Mouse (Mus musculus) lung, postnatal 0 days (tissue): ENCODE measurements at regions not wholly inside any gene's neighbourhood (a gene's known extent, or its start where the extent isn't known, plus 50 kb on each side); places are given as distances from the start of the nearest gene placed in this dataset.
A peak's percentile ranks its signal among the peaks of the same experiment; 100 is the strongest.

Experiments used
- ATAC-seq: fragments of 200-750 bp; cut with Nextera tagmentation; 2 replicates; pipeline ENCODE4 v1.8.0; 2017; ENCODE audit warnings: moderate library complexity
- DNase-seq: peaks from one replicate; pipeline ENCODE4 v3.0.0-alpha.2; 2016; ENCODE audit warnings: low spot score
- H3K27ac ChIP-seq: fragments of 300-500 bp; sonication (generic); 2 replicates; pipeline ENCODE4 v1.5.1; 2014; ENCODE audit warnings: antibody characterized with exemption, mild to moderate bottlenecking, low read length, mixed read lengths
- H3K27me3 ChIP-seq: fragments of 300-500 bp; sonication (generic); replicated peaks from 2 replicates; pipeline ENCODE4 v1.6.1; 2014; ENCODE audit warnings: low read length, mixed read lengths; ENCODE audit not compliant: insufficient read depth
- H3K36me3 ChIP-seq: fragments of 300-500 bp; sonication (generic); 2 replicates; pipeline ENCODE4 v1.6.1; 2014; ENCODE audit warnings: low read length, mixed read lengths; ENCODE audit not compliant: insufficient read depth
- H3K4me1 ChIP-seq: fragments of 300-500 bp; sonication (generic); 2 replicates; pipeline ENCODE4 v1.6.1; 2014; ENCODE audit warnings: antibody characterized with exemption, low read depth, low read length, mixed read lengths; ENCODE audit not compliant: insufficient read depth
- H3K4me2 ChIP-seq: fragments of 300-500 bp; sonication (generic); replicated peaks from 2 replicates; pipeline ENCODE4 v1.6.1; 2014; ENCODE audit warnings: low read depth, mild to moderate bottlenecking, low read length, moderate library complexity, mixed read lengths
- H3K4me3 ChIP-seq: fragments of 300-500 bp; sonication (generic); 2 replicates; pipeline ENCODE4 v1.5.1; 2014; ENCODE audit warnings: low read depth, low read length
- H3K9ac ChIP-seq: fragments of 300-500 bp; sonication (generic); replicated peaks from 2 replicates; pipeline ENCODE4 v1.6.1; 2014; ENCODE audit warnings: low read depth, mild to moderate bottlenecking
- H3K9me3 ChIP-seq: fragments of 300-500 bp; sonication (generic); 2 replicates; pipeline ENCODE4 v1.6.1; 2016; ENCODE audit warnings: low read length, mixed read lengths
- CTCF ChIP-seq: IDR thresholded peaks from 2 replicates; pipeline ENCODE4 v1.5.1; 2016; ENCODE audit warnings: antibody characterized with exemption, mild to moderate bottlenecking
- EP300 ChIP-seq: IDR thresholded peaks from 2 replicates; pipeline ENCODE4 v1.6.1; 2016; ENCODE audit warnings: antibody characterized with exemption, mild to moderate bottlenecking, control low read depth
- WGBS: fragments of 180-500 bp; shearing (Covaris S2); extraction: QIAGEN DNeasy Blood & Tissue Kit; methylation state at CpG from one replicate; pipeline ENCODE4 v1.1.7; 2014; 5-methylcytosine and 5-hydroxymethylcytosine counted together

DNA sequence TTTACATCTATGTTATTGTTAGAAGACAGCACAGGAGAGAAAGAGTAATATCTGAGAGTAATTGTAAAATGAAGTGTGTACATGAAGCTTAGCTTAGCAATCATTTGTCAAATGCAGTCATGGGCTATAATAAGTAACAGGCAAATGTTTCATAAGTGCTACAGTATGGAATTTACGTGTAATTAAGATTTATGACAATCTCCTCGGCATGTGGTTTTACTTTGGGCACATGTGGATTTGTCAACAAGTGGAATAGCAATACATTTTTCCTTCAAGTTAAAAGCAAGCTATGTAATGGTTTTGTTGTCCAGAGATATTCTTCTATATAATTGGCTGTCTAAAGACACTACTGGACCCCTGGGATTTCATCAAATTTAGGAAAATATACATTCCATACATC, 577.9 kb upstream of the N6amt1 start:
- Histone ChIP-seq H3K9ac (no peak overlapping the region), H3K9me3 (no peaks in the 10 kb centered on the region), H3K4me1 (no peaks in the 10 kb centered on the region), H3K27me3 (no peaks in the 10 kb centered on the region), H3K27ac (no peak overlapping the region), H3K4me2 (no peak overlapping the region), H3K36me3 (no peaks in the 10 kb centered on the region), H3K4me3 (no peak overlapping the region)
- DNase-seq (peak; percentile 19), ATAC-seq (no peak)
- no peak for TF ChIP-seq EP300
- TF ChIP-seq CTCF, result no peak
- WGBS, result 29% methylated on average over 2 of the region's 2 CpGs

DNA sequence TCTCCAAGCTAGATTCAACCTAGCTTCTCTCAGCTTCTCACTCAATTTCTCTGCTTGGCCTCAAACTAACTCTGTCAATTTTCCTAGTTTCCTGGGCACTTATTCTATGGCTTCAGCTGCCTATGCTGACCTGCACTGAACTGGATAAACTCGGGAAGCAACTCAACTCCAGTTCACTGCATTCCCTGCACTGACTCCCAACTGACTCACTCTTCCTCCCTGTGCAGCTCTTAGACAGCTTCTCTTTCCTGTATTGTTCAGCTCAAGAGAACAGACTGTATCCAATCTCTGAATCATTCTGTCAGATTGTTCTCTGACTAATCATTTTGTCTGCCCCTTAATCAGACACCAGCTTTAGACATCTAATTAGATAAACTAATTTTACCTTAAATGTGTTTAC, 581.4 kb upstream of the N6amt1 start:
- ATAC-seq, result no peak
- Histone ChIP-seq H3K9me3 (no peaks in the 10 kb centered on the region), H3K36me3 (no peaks in the 10 kb centered on the region), H3K9ac (no peak overlapping the region), H3K4me1 (no peaks in the 10 kb centered on the region), H3K27me3 (no peaks in the 10 kb centered on the region), H3K4me2 (no peak overlapping the region), H3K27ac (no peak overlapping the region), H3K4me3 (no peak overlapping the region)
- TF ChIP-seq EP300 (no peak), CTCF (no peak)
- DNase-seq, result no peak
- 21% methylated on average over 1 of the region's 1 CpGs for whole genome bisulfite sequencing

DNA sequence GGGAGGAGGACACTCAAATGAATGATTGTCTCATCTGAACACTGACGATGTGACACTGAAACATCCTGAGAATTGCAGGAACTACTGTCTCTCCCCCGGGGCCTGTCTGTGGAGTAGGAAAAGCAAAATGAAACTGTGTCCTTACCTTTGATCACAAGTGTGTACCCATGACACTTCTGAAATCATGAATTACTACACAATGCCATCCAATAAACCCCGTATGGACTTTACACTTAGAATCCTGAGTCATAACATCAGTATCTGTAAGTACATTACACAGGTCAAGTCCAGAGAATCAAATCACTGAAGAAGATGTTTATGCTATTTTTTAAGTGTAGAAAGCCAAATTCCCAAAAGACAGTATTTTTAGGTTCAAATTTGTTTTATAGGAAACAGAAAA, 585.1 kb upstream of the N6amt1 start:
- Histone ChIP-seq H3K27me3 (no peaks in the 10 kb centered on the region), H3K4me1 (no peaks in the 10 kb centered on the region), H3K27ac (no peak overlapping the region), H3K4me2 (no peak overlapping the region), H3K9me3 (no peaks in the 10 kb centered on the region), H3K36me3 (no peaks in the 10 kb centered on the region), H3K4me3 (no peak overlapping the region), H3K9ac (no peak overlapping the region)
- ATAC-seq (no peak), DNase-seq (no peak)
- TF ChIP-seq EP300, result no peak
- no peak for TF ChIP-seq CTCF
- 72% methylated on average over 3 of the region's 3 CpGs for WGBS

DNA sequence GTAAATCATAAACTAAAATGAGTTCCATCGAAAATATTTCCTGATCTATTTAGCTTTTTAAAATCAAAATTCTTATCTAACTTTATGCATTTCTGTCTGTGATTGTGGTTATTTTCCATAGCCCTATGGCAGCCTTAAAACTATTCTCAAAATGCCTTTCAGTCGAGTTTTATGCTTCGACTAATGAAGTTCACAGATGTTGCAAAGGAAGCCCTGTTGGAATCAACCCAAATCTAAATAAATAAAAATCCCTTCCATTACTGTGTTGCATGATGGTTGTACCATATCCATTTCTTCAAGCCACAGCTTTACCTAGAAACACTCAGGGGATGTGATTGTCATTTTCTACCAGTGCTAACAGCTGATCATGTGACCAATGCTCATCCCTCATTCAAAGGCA, 585.6 kb upstream of the N6amt1 start:
- no peak for TF ChIP-seq EP300
- no peak for TF ChIP-seq CTCF
- no peak overlapping the region for H3K27ac ChIP-seq
- no peaks in the 10 kb centered on the region for H3K27me3 ChIP-seq
- no peaks in the 10 kb centered on the region for H3K4me1 ChIP-seq
- no peak overlapping the region for H3K4me3 ChIP-seq
- 49% methylated on average over 3 of the region's 3 CpGs for WGBS
- DNase-seq (no peak), ATAC-seq (no peak)
- H3K9me3 ChIP-seq, result no peaks in the 10 kb centered on the region
- no peaks in the 10 kb centered on the region for H3K36me3 ChIP-seq
- no peak overlapping the region for H3K9ac ChIP-seq
- H3K4me2 ChIP-seq, result no peak overlapping the region

DNA sequence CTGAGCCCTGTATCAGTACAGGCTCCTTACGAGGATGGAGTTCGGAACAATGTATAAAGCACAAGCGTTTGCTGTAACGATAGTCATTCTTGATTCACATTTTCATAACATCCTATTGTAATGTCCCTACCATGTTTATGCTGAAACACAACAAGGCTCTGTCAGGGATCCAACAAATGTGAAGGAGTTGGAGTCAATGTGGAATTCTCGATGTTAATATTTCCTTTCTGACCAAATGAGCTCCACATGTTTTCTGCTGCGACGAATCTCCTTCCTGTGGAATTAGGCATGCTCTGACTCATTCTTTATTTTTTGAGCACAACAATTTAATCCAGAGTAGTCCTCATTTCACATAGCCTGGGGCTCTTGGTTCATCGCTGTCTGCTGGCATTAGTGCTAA, 588.0 kb upstream of the N6amt1 start:
- H3K36me3 ChIP-seq, result no peaks in the 10 kb centered on the region
- H3K4me2 ChIP-seq, result no peak overlapping the region
- H3K9ac ChIP-seq, result no peak overlapping the region
- 52% methylated on average over 8 of the region's 8 CpGs for WGBS
- H3K27ac ChIP-seq, result no peak overlapping the region
- DNase-seq (peak; percentile 11), ATAC-seq (no peak)
- H3K4me3 ChIP-seq, result no peak overlapping the region
- no peaks in the 10 kb centered on the region for H3K9me3 ChIP-seq
- no peak for TF ChIP-seq CTCF
- no peak for TF ChIP-seq EP300
- H3K27me3 ChIP-seq, result no peaks in the 10 kb centered on the region
- H3K4me1 ChIP-seq, result no peaks in the 10 kb centered on the region

DNA sequence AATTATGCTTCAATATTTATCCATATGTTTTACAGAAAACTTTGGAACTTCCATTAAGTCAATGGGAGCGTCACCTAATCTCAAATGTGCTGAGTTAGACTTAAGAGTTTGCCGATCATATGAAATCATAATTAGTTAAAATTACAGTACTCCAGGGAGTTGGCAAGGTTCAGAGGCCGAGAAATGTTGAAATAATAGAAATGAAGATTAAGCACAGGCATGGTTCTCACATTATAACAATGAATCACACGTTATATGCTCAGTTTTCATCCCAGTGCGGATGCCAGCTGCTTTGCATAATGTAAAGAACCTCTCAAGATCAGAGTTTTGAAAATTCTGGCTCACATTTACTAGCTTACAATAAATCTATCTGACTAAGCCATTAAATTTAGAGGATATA, 612.7 kb upstream of the N6amt1 start:
- Histone ChIP-seq H3K4me3 (no peak overlapping the region), H3K4me2 (no peak overlapping the region), H3K4me1 (no peaks in the 10 kb centered on the region), H3K27ac (no peak overlapping the region), H3K27me3 (no peaks in the 10 kb centered on the region), H3K9me3 (no peaks in the 10 kb centered on the region), H3K9ac (no peak overlapping the region), H3K36me3 (no peaks in the 10 kb centered on the region)
- ATAC-seq (no peak), DNase-seq (no peak)
- TF ChIP-seq CTCF (no peak), EP300 (no peak)
- whole genome bisulfite sequencing, result 70% methylated on average over 5 of the region's 5 CpGs

DNA sequence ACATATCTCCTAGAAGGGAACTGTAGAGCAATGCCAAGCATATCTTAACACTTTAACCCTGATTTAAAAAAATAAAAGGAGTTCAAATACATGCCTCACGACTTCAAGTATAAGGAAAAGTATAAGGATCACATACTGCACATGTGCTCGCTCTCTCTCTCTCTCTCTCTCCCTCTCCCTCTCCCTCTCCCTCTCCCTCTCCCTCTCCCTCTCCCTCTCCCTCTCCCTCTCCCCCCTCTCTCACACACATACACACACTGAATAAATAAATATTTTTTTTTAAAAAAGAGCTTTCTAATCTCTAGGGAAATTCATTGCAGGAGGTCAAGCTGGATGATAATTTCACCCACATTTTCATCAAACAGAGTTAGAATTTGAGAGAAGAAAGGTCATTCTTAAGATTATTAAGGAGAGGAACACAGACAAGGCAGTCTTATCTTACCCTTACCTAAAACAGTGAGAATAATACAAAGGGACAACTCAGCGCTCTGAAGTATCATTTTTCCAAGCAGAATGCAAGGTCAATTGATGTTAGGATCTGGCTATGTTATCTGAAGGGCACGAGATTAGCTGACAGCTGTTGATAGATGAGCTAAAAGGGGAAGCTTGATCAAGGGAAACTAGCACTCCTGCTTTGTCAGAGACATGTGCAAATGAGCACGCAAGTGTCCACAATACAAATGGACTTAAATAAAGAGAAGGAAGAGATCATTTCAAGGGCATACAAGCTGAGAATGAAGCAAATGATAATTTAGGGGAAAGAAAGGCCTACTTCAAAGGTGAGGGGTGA, 634.8 kb upstream of the N6amt1 start:
- Histone ChIP-seq H3K9me3 (no peaks in the 10 kb centered on the region), H3K36me3 (no peaks in the 10 kb centered on the region), H3K4me3 (no peak overlapping the region), H3K4me1 (no peaks in the 10 kb centered on the region), H3K27ac (no peak overlapping the region), H3K9ac (no peak overlapping the region), H3K4me2 (no peak overlapping the region), H3K27me3 (no peaks in the 10 kb centered on the region)
- TF ChIP-seq EP300 (no peak), CTCF (no peak)
- 30% methylated on average over 5 of the region's 5 CpGs for WGBS
- DNase-seq, result no peak
- no peak for ATAC-seq
